28 mouse cellular contexts compared by ENCODE assay signal in genomic region chr9:17393061-17393460, GRCm38 (mm10).
DNase-seq lines count a peak whose midpoint lies in the region; ATAC-seq and TF ChIP-seq lines count a peak whose summit lies in the region.
"Had no signal": no experiment of that assay in that cellular context is flagged by ENCODE, and none has a peak within 500 bp of the region (broad histone marks: within the 10 kb centered on the region; RNA-seq: fewer than 3 reads in every experiment).

No protein-coding gene starts in this region.

- no peaks in the 10 kb centered on the region for H3K9me3 ChIP-seq in embryonic facial prominence, embryonic 14.5 days (ENCODE audit: control insufficient read depth, low read length)
- H3K9me3 ChIP-seq in embryonic facial prominence, embryonic 10.5 days, result no peaks in the 10 kb centered on the region
- H3K9me3 ChIP-seq: heart, embryonic 12.5 days; hindbrain, embryonic 10.5 days; intestine, embryonic 15.5 days; limb, embryonic 10.5 days; liver, embryonic 15.5 days; lung, embryonic 15.5 days; megakaryocyte, embryonic 14.5 days; midbrain, embryonic 13.5 days had no signal

- 0 out of 2 replicates have a peak, but pooled peaks have one; percentile 18 for ATAC-seq in embryonic facial prominence, embryonic 14.5 days (ENCODE audit: low read depth)
- ATAC-seq: activated CD4-positive, CD25-positive, alpha-beta regulatory T cell, adult 4 months; hindbrain, embryonic 16.5 days; intestine, embryonic 15.5 days; midbrain, embryonic 13.5 days had no signal

- peak; percentile 8 for DNase-seq in embryonic facial prominence, embryonic 14.5 days (ENCODE audit: low spot score)
- no peak for DNase-seq in embryonic facial prominence, embryonic 10.5 days (ENCODE audit: low spot score)
- peak; percentile 10 to 52 for DNase-seq in layer of hippocampus, adult 2 months (ENCODE audit: low spot score in 2 of 2)
- DNase-seq in layer of hippocampus, postnatal 10 days (ENCODE audit: low spot score in 2 of 2), result no peak
- peak; percentile 31 for DNase-seq in right cerebral cortex, adult 18-20 months
- DNase-seq in right cerebral cortex, postnatal 10 days (ENCODE audit: low spot score in 2 of 2), result no peak
- DNase-seq in heart, adult 8-10 months (ENCODE audit: low spot score), result no peak
- DNase-seq: adrenal gland, adult 8-10 months; cerebellum, adult 8-10 months; cerebellum, postnatal 36 days; gastrocnemius, postnatal 14 days; heart, adult 11 months; heart, postnatal 10 days; kidney, adult 9 months; kidney, postnatal 14 days; liver; lung, postnatal 36 days; thymus, postnatal 25 days had no signal

- no peak overlapping the region for H3K9ac ChIP-seq in embryonic facial prominence, embryonic 14.5 days (ENCODE audit: low read depth, low read length)
- H3K9ac ChIP-seq: heart, embryonic 12.5 days; intestine, embryonic 15.5 days; liver, embryonic 15.5 days; lung, embryonic 15.5 days; midbrain, embryonic 13.5 days had no signal

- no peaks in the 10 kb centered on the region for H3K27me3 ChIP-seq in embryonic facial prominence, embryonic 14.5 days (replicated peaks; ENCODE audit: control insufficient read depth, insufficient read depth, low read length)
- no peaks in the 10 kb centered on the region for H3K27me3 ChIP-seq in embryonic facial prominence, embryonic 10.5 days (replicated peaks; ENCODE audit: low read depth, poor library complexity, severe bottlenecking)
- H3K27me3 ChIP-seq: heart, embryonic 12.5 days; intestine, embryonic 15.5 days; liver, embryonic 15.5 days; lung, embryonic 15.5 days; megakaryocyte, embryonic 14.5 days; midbrain, embryonic 13.5 days had no signal

- TF ChIP-seq CTCF in layer of hippocampus, adult 2 months (conservative IDR thresholded peaks at IDR 0.05), result no peak

- no peak overlapping the region for H3K4me2 ChIP-seq in embryonic facial prominence, embryonic 14.5 days (ENCODE audit: low read depth, low read length)
- H3K4me2 ChIP-seq: heart, embryonic 12.5 days; intestine, embryonic 15.5 days; liver, embryonic 15.5 days; lung, embryonic 15.5 days; midbrain, embryonic 13.5 days had no signal

- no peak overlapping the region for H3K27ac ChIP-seq in embryonic facial prominence, embryonic 14.5 days (replicated peaks; ENCODE audit: low read depth, low read length)
- no peak overlapping the region for H3K27ac ChIP-seq in embryonic facial prominence, embryonic 10.5 days (replicated peaks)
- no peak overlapping the region for H3K27ac ChIP-seq in layer of hippocampus, adult 2 months
- H3K27ac ChIP-seq: hindbrain, embryonic 10.5 days; intestine, embryonic 15.5 days; limb, embryonic 10.5 days; liver, embryonic 15.5 days; lung, embryonic 15.5 days; midbrain, embryonic 13.5 days had no signal

- H3K4me1 ChIP-seq in embryonic facial prominence, embryonic 14.5 days (ENCODE audit: control insufficient read depth, insufficient read depth, low read length), result no peaks in the 10 kb centered on the region
- H3K4me1 ChIP-seq in embryonic facial prominence, embryonic 10.5 days, result no peaks in the 10 kb centered on the region
- H3K4me1 ChIP-seq: heart, embryonic 12.5 days; hindbrain, embryonic 10.5 days; intestine, embryonic 15.5 days; limb, embryonic 10.5 days; liver, embryonic 15.5 days; lung, embryonic 15.5 days; megakaryocyte, embryonic 14.5 days; midbrain, embryonic 13.5 days had no signal

- no peaks in the 10 kb centered on the region for H3K36me3 ChIP-seq in embryonic facial prominence, embryonic 14.5 days (ENCODE audit: control insufficient read depth, insufficient read depth, low read length)
- H3K36me3 ChIP-seq in embryonic facial prominence, embryonic 10.5 days (replicated peaks), result no peaks in the 10 kb centered on the region
- H3K36me3 ChIP-seq: heart, embryonic 12.5 days; hindbrain, embryonic 10.5 days; intestine, embryonic 15.5 days; limb, embryonic 10.5 days; liver, embryonic 15.5 days; lung, embryonic 15.5 days; midbrain, embryonic 13.5 days had no signal

- H3K4me3 ChIP-seq in embryonic facial prominence, embryonic 14.5 days (ENCODE audit: low read depth, low read length), result no peak overlapping the region
- no peak overlapping the region for H3K4me3 ChIP-seq in embryonic facial prominence, embryonic 10.5 days
- H3K4me3 ChIP-seq in layer of hippocampus, adult 2 months, result no peak overlapping the region
- H3K4me3 ChIP-seq: heart, embryonic 12.5 days; hindbrain, embryonic 10.5 days; intestine, embryonic 15.5 days; limb, embryonic 10.5 days; liver, embryonic 15.5 days; lung, embryonic 15.5 days; megakaryocyte, embryonic 14.5 days; midbrain, embryonic 13.5 days had no signal

Comparison
In these comparisons a context has a peak if more than half of its experiments do, and no peak if none do; other contexts are left out.
1. DNase-seq: peak in embryonic facial prominence, embryonic 14.5 days (single experiment), layer of hippocampus, adult 2 months (2 of 2) and right cerebral cortex, adult 18-20 months (single experiment); none in embryonic facial prominence, embryonic 10.5 days (single experiment), layer of hippocampus, postnatal 10 days (0 of 2), right cerebral cortex, postnatal 10 days (0 of 2) and heart, adult 8-10 months (single experiment).